Mouse (Mus musculus): ENCODE data around the gene Slc9a9. TPM values are rescaled to one million over a fixed set of nuclear protein-coding genes. Genes with fewer than 3 reads are reported as not detected.

Slc9a9 gene
- polyA plus RNA-seq, 2 experiments: 3.7 to 5.1 TPM

- Histone ChIP-seq H3K4me1 (ENCODE audit: control insufficient read depth, insufficient read depth, low read length) (no peaks in the 10 kb centered on the region), H3K27ac (replicated peaks; ENCODE audit: low read depth, low read length) (no peak overlapping the region), H3K36me3 (ENCODE audit: control insufficient read depth, insufficient read depth, low read length) (no peaks in the 10 kb centered on the region), H3K9ac (ENCODE audit: low read depth, low read length, severe bottlenecking) (no peak overlapping the region), H3K4me3 (replicated peaks; ENCODE audit: low read length) (no peak overlapping the region), H3K9me3 (ENCODE audit: control insufficient read depth, low read length) (no peaks in the 10 kb centered on the region), H3K27me3 (ENCODE audit: control insufficient read depth, insufficient read depth, low read length) (no peaks in the 10 kb centered on the region), H3K4me2 (replicated peaks; ENCODE audit: low read depth, low read length, severe bottlenecking) (no peak overlapping the region)
- no peak for TF ChIP-seq POLR2A (IDR thresholded peaks at IDR 0.05; ENCODE audit: borderline replicate concordance, extremely low read depth, insufficient read depth, insufficient read length)
- DNase-seq (ENCODE audit: low spot score): no peak
- no peak for ATAC-seq (ENCODE audit: low FRiP score, low read depth)
- WGBS: 66% methylated on average over 12 of the region's 12 CpGs
Observed at GRCm38 (mm10) chr9:95113157-95114135, 443.7 kb downstream of the Slc9a9 start.

DNA sequence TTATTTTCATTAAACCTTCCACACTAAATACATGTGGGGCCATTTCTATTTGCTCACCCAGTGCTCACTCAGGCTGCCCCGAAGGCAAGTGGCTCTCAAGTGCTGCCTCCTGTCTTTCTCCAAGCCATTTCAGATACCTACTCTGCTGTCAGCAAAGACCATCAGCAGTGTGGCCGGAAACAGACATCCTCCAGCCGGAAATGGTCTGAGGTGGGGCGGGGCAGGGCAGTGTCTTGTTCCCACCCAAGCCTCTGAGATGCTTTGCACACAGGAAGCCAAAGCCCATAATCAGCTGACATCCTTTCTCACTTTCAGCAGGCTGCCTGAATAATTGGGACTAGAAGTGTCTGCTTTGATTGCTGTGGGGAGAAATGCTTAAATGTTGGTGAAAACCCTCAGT lies 450.4 kb downstream of the Slc9a9 start:
- no peak for TF ChIP-seq POLR2A (IDR thresholded peaks at IDR 0.05; ENCODE audit: borderline replicate concordance, extremely low read depth, insufficient read depth, insufficient read length)
- ATAC-seq (ENCODE audit: low FRiP score, low read depth) (no peak), DNase-seq (ENCODE audit: low spot score) (no peak)
- Histone ChIP-seq H3K36me3 (ENCODE audit: control insufficient read depth, insufficient read depth, low read length) (no peaks in the 10 kb centered on the region), H3K27ac (replicated peaks; ENCODE audit: low read depth, low read length) (no peak overlapping the region), H3K9ac (ENCODE audit: low read depth, low read length, severe bottlenecking) (no peak overlapping the region), H3K4me3 (replicated peaks; ENCODE audit: low read length) (no peak overlapping the region), H3K4me2 (replicated peaks; ENCODE audit: low read depth, low read length, severe bottlenecking) (no peak overlapping the region), H3K27me3 (ENCODE audit: control insufficient read depth, insufficient read depth, low read length) (no peaks in the 10 kb centered on the region), H3K4me1 (ENCODE audit: control insufficient read depth, insufficient read depth, low read length) (peaks cover 16% of the 10 kb centered on the region), H3K9me3 (ENCODE audit: control insufficient read depth, low read length) (no peaks in the 10 kb centered on the region)
- 40% methylated on average over 4 of the region's 4 CpGs for WGBS

- ATAC-seq (ENCODE audit: low FRiP score, low read depth) (peak; percentile 81), DNase-seq (ENCODE audit: low spot score) (peak; percentile 57)
- H3K36me3 ChIP-seq (ENCODE audit: control insufficient read depth, insufficient read depth, low read length): no peaks in the 10 kb centered on the region
- no peak overlapping the region for H3K9ac ChIP-seq (ENCODE audit: low read depth, low read length, severe bottlenecking)
- WGBS: 23% methylated on average over 11 of the region's 11 CpGs
- no peaks in the 10 kb centered on the region for H3K9me3 ChIP-seq (ENCODE audit: control insufficient read depth, low read length)
- H3K27me3 ChIP-seq (ENCODE audit: control insufficient read depth, insufficient read depth, low read length): no peaks in the 10 kb centered on the region
- no peak for TF ChIP-seq POLR2A (IDR thresholded peaks at IDR 0.05; ENCODE audit: borderline replicate concordance, extremely low read depth, insufficient read depth, insufficient read length)
- H3K4me1 ChIP-seq (ENCODE audit: control insufficient read depth, insufficient read depth, low read length): peaks cover 28% of the 10 kb centered on the region
- no peak overlapping the region for H3K4me3 ChIP-seq (replicated peaks; ENCODE audit: low read length)
- H3K4me2 ChIP-seq (replicated peaks; ENCODE audit: low read depth, low read length, severe bottlenecking): peak overlapping the region; percentile 22; the same call in 1 of the 2 replicates
- no peak overlapping the region for H3K27ac ChIP-seq (replicated peaks; ENCODE audit: low read depth, low read length)
Observed at GRCm38 (mm10) chr9:95121151-95121835, 451.6 kb downstream of the Slc9a9 start.

DNA sequence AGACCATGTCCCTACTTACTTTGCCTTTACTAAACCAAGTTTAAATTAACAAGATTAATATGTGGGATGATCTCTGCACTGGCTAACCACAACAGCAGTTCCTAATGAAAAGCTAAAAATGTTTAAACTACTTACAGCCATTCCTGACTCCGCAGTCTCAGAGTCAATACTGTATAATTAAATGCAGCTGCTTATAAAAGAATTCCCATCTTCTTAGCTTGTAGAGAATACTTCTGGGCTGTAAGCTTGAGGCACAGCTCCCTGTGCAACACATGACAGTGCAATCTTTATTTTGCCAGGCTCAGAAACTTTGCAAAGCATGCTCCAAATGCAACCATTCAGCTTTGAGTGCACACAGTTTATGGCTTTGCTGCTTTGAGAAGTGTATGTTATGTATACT lies 456.0 kb downstream of the Slc9a9 start:
- Histone ChIP-seq H3K9me3 (ENCODE audit: control insufficient read depth, low read length) (no peaks in the 10 kb centered on the region), H3K27me3 (ENCODE audit: control insufficient read depth, insufficient read depth, low read length) (no peaks in the 10 kb centered on the region), H3K27ac (replicated peaks; ENCODE audit: low read depth, low read length) (no peak overlapping the region), H3K36me3 (ENCODE audit: control insufficient read depth, insufficient read depth, low read length) (no peaks in the 10 kb centered on the region), H3K9ac (ENCODE audit: low read depth, low read length, severe bottlenecking) (no peak overlapping the region), H3K4me2 (replicated peaks; ENCODE audit: low read depth, low read length, severe bottlenecking) (no peak overlapping the region), H3K4me1 (ENCODE audit: control insufficient read depth, insufficient read depth, low read length) (peaks cover 17% of the 10 kb centered on the region), H3K4me3 (replicated peaks; ENCODE audit: low read length) (no peak overlapping the region)
- ATAC-seq (ENCODE audit: low FRiP score, low read depth) (0 out of 2 replicates have a peak, but pooled peaks have one; percentile 39), DNase-seq (ENCODE audit: low spot score) (peak; percentile 43)
- 28% methylated on average over 1 of the region's 1 CpGs for WGBS
- no peak for TF ChIP-seq POLR2A (IDR thresholded peaks at IDR 0.05; ENCODE audit: borderline replicate concordance, extremely low read depth, insufficient read depth, insufficient read length)

- H3K9me3 ChIP-seq (ENCODE audit: control insufficient read depth, low read length): no peaks in the 10 kb centered on the region
- 77% methylated on average over 2 of the region's 2 CpGs for WGBS
- H3K4me2 ChIP-seq (replicated peaks; ENCODE audit: low read depth, low read length, severe bottlenecking): no peak overlapping the region
- peaks cover 12% of the 10 kb centered on the region; the same call in 1 of the 2 replicates for H3K4me1 ChIP-seq (ENCODE audit: control insufficient read depth, insufficient read depth, low read length)
- H3K9ac ChIP-seq (ENCODE audit: low read depth, low read length, severe bottlenecking): no peak overlapping the region
- DNase-seq (ENCODE audit: low spot score): no peak
- no peak for ATAC-seq (ENCODE audit: low FRiP score, low read depth)
- H3K27me3 ChIP-seq (ENCODE audit: control insufficient read depth, insufficient read depth, low read length): no peaks in the 10 kb centered on the region
- no peak overlapping the region for H3K4me3 ChIP-seq (replicated peaks; ENCODE audit: low read length)
- no peaks in the 10 kb centered on the region for H3K36me3 ChIP-seq (ENCODE audit: control insufficient read depth, insufficient read depth, low read length)
- TF ChIP-seq POLR2A (IDR thresholded peaks at IDR 0.05; ENCODE audit: borderline replicate concordance, extremely low read depth, insufficient read depth, insufficient read length): no peak
- no peak overlapping the region for H3K27ac ChIP-seq (replicated peaks; ENCODE audit: low read depth, low read length)
Observed at GRCm38 (mm10) chr9:95127774-95128173, 458.1 kb downstream of the Slc9a9 start.
